Mouse (Mus musculus): ENCODE measurements around the gene Ermp1.

DNA sequence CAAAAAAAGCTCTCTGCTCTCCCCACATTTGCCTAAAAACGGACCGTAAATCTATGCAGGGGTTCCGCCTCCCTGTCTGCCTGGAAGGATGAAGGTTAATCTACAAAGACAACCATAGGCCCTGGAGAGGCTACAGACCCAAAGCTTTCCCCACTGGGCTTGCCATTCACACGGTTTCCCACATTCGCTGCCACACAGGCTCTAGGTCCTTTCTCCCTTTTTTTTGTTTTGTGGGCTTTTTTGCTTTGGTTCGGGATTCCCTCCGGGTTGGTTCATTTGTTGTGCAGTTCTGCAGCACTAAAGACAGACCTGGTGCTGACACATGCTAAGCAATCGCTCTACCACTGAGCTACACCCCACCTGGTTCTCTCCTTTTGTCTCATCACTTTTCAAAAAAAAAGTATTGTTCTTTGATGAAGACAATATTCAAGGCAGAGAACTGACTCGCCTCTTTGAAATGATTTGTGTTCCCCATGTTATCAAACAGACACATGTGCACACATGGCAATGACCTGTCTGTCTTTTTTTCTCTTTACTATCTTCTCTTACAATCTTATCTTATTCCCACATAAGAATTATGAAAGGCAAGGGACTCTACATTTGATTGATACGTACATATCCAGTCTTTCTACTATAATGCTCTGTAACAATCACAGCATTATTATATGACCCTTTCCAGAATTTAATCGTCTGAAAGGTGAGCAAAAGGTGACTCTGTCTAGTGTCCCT lies 4.9 kb downstream of the Ermp1 start:
- TF ChIP-seq CTCF (IDR thresholded peaks at IDR 0.05), result no peak
- TF ChIP-seq EP300 (IDR thresholded peaks at IDR 0.05; ENCODE audit: insufficient read depth, low read depth, low read length), result no peak
- no peak for TF ChIP-seq POLR2A (IDR thresholded peaks at IDR 0.05; ENCODE audit: insufficient read depth, low read depth, low read length)

Measured in heart, adult 2 months (tissue).